Mouse (Mus musculus): ENCODE measurements around the gene Ncapd3.

The Ncapd3 gene

DNA sequence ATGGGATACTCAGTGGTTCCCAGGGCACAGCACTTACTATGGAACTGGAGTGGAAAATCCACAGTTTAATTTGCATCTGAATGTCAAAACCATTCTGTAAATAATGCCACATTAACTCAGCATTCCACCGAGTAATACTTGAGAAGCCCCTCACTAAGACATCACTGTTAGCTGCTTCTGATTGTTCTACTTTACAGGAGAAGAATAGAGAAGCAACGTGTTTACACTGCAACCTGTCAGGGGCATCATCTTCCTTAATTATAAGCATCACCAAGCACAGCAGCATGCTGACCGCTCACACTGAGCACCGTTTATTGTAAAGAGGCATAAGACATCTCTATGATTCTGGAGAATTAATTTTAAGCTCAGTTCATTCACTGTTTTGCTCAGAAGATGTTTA lies 93.0 kb downstream of the Ncapd3 start:
- no peak for DNase-seq (ENCODE audit: low spot score in 2 of 2)

DNA sequence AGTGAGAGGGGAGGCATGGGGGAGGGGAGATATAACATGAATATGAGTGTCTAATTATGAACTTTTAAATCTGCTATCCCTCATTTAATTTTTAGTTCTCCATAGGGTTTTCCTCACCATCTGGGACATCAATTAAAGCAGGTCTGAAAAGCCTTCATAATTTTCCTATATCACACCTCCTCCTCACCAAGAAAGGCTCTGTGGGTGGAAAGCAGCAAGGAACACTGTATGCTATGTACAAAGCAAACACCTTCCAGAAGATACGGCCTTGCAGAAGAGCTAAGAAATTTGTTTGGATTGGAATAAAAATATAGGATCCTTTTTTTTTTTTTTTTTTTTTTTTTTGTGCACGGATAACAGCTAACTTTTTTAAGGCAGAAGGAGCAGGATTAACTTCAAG lies 94.0 kb downstream of the Ncapd3 start:
- no peak for DNase-seq (ENCODE audit: low spot score in 2 of 2)

DNA sequence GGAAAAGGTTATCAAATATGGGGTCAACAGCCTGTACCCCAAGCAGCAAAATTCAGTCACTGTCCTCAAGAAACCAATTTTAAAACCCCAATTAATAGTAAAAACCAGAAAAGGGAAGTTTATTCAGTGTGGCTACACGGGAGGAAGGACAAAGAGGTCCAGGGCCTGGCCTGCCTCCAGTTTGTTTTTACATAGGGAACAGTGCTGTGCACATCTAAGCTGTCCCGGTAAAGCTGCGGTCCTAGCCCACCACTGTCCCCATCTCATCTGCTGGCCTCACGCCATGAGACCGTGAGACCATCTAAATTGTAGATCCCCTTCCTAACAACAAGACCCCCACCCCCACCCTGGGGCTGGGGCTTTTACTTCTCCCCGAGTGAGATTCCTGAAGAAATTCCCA lies 95.5 kb downstream of the Ncapd3 start:
- DNase-seq (ENCODE audit: low spot score in 2 of 2) = no peak

DNA sequence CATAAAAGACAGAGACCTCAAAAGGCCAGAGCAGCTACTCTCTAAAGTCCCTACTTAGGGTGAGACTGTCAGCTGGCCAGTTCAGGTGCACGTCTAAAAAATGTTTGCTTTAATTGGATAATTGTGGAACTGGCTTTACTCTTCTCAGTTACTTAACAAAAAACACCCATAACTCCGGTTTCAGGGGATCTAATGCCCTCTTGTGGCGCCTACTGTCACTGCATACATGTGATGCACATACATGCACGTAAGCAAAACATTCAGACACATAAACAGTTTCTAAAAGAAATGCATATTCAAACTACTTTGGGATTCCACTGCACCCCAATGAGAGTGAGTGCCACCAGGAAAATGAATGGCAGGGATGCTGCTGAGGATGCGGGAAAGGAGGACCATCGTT lies 96.6 kb downstream of the Ncapd3 start:
- DNase-seq (ENCODE audit: low spot score in 2 of 2) = no peak

DNA sequence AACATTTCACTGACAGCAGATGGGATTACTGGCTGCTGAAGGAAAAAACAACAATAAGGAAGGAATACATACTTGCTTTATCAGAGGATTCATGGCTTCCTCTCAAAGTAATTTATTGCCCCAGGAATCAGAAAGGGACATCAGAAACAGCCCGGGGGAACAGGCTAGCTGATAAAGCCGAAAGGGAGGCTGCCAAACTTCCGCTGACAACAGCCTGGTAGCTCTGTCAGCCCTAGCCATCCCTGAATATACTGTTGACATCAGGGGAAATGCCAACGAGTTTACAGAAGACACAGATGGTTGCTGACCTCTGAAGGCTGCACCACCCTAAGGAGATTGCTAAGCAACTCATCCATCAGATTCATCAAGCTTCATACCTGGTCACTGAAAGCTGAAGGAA lies 98.7 kb downstream of the Ncapd3 start:
- DNase-seq (ENCODE audit: low spot score in 2 of 2) = no peak

DNA sequence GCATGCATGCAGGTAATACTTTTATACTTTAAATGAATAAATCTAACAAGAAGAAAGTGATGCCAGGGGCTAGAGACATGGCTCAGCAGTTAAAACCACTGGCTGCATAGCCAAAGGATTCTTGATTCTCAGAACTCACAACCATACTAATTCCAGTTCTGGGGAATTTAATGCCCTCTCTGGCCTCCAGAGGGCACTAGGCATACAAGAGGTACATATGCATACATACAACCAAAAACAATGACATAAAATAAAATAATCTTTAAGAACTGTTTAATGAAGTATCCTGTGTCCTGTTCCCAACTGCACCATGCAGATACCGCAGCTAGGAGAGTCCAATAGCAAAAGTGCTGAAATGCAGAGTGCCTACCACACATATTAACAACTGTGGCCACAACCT lies 104.4 kb downstream of the Ncapd3 start:
- DNase-seq (ENCODE audit: low spot score in 2 of 2) = no peak

DNA sequence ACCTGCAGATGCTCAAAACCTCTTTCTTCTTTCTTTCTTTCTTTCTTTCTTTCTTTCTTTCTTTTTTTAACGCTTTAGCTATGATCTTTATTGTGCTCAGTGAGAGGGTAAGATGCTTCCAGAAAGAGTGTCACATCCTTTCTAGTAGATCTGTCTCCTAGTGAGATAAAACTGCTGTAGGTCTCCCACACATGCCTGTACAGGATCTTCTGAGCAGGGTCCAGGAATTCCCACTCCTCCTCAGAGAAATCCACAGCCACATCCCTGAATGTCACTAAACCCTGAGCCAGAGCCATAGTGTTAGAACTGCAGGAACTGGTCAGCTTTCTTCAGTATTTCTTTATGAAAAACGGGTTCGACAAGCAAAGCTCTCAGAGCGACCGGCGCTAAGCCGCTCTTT lies 105.4 kb downstream of the Ncapd3 start:
- DNase-seq (ENCODE audit: low spot score in 2 of 2) = no peak

DNA sequence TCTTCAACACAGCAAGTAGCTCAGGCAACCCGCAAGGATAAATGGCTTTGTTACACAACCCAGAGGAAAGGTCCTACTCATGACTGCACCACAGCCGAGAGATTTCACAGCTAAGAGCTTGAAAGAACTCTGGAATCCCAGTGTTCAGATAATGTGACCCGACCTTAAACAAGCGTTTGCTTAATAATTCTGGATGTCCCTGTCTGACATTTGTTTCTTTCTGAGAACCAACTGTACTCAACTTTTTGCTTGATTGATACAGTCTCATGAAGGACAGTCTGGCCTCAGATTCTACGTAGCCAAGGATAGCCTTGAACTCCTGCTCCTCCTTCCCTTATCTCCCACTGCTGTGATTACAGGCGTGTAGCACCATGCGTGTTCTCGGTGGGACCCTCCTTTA lies 106.7 kb downstream of the Ncapd3 start:
- no peak for DNase-seq (ENCODE audit: low spot score in 2 of 2)

DNA sequence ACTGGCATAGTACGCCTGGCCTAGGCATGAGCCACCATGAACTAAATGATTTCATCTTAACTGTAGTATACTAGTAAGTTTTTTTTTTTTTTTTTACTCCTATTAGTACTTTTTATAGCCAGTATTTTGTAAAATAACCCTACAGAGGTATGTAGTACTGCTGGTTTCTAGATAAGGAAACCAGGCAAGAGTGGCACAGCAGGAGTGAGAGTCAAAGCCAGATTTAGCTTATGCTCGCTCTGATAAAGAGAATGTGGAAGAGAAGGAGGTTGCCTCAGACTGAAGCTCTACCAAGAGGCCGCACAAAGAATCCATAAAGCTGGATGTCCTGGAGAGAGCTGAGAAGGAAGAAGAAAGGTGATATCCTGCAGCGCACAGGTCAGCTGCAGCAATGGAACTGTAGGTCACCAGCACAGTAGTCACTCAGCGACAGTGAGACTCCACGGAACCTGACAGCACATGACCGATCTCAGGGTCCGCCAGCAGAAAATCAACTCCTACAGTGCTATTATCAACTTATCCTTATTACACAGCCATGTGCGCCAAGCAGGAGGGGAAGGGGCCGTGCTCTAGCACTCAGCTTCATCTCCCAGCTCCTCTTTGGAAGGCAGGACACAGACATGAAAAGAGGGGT lies 110.6 kb downstream of the Ncapd3 start:
- no peak for DNase-seq (ENCODE audit: low spot score in 2 of 2)

DNA sequence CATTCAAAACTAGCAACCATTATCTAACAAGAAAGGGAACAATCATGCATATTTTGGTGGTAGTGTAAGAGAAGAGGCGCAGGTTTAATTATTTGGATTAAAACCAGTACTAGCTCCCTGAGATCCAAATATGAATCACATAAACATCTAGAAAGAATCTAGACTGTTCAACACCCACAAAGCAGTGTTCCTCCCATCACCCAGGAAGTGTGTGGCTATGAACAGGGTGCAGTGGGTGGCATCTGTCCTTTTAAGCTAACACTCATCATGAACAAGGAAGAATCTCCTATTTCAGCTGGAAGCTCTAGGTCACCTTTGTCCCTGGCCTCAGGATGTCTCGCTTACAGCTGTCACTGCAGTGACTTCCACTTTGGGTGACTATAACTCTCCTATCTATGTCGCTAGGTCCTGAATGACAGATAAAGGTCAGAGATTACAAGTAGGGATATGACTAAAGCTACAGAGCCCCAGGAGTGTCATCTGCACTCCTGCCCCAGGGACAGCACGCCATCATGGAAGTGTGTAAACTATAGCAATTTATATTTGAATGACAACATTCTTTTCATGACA lies 114.4 kb downstream of the Ncapd3 start:
- DNase-seq (ENCODE audit: low spot score in 2 of 2) = no peak

All from spleen, postnatal 14 days (tissue).